Mouse (Mus musculus) spleen, adult 2 months (tissue): Measurements from ENCODE around the gene Lrrc9.

Experiments
- CTCF ChIP-seq: fragments of 200-500 bp; IDR thresholded peaks from 2 replicates; pipeline ENCODE4 v1.5.1; 2011; ENCODE audit warnings: mild to moderate bottlenecking, inconsistent platforms; ENCODE audit not compliant: insufficient read depth, insufficient read length, insufficient replicate concordance; ENCODE audit errors: extremely low read depth
- POLR2A ChIP-seq: fragments of 200-500 bp; IDR thresholded peaks from 2 replicates; pipeline ENCODE4 v1.6.1; 2011; ENCODE audit warnings: low read depth, low read length, inconsistent platforms

- no peak for TF ChIP-seq CTCF
- no peak for TF ChIP-seq POLR2A
Observed at GRCm38 (mm10) chr12:72535599-72535998, 93.9 kb downstream of the Lrrc9 start.
